Mouse (Mus musculus): ENCODE measurements around the gene Sv2a.
"Not testable (repeated sequence)": the region's sequence is repeated elsewhere in the genome, so short reads cannot be mapped to it uniquely, and the experiment has no call there.

Gene Sv2a

DNA sequence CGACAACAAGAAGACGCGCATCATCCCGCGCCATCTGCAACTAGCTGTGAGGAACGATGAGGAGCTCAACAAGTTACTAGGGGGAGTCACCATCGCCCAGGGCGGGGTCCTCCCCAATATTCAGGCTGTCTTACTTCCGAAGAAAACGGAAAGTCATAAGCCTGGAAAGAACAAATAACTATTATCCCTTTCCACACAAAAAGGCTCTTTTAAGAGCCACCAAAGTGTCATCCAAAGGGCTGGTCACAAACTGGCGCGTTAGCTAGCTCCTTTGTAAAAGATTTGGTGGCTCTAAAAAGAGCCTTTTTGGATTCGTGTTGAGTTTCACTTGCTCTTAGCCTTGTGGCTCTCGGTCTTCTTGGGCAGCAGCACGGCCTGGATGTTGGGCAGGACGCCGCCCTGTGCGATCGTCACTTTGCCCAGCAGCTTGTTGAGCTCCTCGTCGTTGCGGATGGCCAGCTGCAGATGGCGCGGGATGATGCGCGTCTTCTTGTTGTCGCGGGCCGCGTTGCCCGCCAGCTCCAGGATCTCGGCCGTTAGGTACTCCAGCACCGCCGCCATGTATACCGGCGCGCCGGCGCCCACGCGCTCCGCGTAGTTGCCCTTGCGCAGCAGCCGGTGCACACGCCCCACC is 39.3 kb downstream of the Sv2a start:
- ATAC-seq (ENCODE audit: low TSS enrichment): not testable (repeated sequence)

DNA sequence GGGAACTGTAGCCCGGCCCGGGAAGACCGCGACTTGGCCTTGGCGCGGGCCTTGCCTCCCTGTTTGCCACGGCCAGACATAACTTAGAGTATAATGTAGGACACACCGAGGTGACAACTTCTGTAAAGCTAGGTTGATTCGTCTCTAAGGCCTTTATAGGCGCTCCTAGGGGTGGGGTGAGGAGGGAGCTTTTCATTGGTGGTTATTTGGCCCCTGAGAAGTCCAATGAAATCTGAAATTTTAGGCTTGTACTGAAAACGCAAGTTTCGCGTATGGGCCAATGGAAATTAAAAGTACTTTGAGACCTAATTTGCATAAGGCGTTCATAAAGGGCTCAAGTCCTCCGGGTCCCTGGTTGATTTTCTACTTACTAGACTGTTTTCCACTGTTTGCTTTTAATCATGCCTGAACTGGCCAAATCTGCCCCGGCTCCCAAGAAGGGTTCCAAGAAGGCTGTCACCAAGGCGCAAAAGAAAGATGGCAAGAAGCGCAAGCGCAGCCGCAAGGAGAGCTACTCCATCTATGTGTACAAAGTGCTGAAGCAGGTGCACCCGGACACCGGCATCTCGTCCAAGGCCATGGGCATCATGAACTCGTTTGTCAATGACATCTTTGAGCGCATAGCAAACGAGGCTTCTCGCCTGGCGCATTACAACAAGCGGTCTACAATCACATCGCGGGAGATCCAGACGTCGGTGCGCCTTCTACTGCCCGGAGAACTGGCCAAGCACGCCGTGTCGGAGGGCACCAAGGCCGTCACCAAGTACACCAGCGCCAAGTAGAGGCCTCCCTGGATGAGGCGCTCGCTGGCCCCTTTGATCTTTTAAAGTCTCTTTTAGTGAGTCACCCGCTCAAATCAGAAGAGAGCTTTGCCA is 40.1 kb downstream of the Sv2a start, which contains the start of the genes Hist2h2ac and Hist2h2be:
Hist2h2ac (minus strand) TSS at position 116 of the 875 bp plus-strand sequence.
Hist2h2be (plus strand) TSS at position 355 of the 875 bp plus-strand sequence.
- peak; percentile 88 for ATAC-seq (ENCODE audit: low TSS enrichment)

DNA sequence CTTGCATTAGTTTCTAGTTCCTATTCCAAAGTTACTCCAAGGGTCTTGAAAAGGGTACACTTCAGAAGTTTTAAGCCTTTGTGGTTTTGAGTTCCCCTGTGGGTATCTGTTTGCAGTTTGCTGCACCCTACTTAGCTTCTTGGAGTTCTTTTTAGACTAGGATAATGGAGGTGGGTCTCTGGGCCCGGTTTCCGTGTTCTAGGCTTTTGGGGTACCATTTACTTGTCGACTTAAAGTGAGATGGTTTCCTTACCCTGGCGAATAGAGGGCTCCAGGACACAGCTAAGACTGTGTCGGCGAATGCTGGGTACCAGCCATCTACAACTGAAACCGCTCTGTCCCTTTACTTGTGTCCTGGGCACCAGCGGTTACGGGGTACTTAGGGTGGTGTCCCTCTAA is 40.7 kb downstream of the Sv2a start:
- ATAC-seq (ENCODE audit: low TSS enrichment): no peak

DNA sequence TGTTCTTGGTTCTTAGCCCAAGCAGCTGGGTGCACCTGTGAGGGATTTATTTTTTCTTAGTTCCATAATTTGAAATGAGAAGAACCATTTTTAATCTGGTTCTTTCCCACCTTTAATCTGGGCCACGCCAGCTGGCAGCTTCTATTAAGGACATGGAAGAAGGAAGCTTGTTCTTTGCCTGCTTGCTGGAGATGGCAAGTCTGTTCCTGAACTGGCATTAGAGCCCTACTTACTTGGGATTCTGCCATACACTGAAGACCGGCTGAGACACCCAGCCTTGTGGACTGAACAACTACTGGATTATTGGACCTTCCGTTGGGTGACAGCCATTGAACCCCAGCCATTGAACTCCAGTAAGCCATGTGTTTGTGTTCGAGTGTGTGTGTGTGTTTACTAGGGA is 41.8 kb downstream of the Sv2a start:
- no peak for ATAC-seq (ENCODE audit: low TSS enrichment)

DNA sequence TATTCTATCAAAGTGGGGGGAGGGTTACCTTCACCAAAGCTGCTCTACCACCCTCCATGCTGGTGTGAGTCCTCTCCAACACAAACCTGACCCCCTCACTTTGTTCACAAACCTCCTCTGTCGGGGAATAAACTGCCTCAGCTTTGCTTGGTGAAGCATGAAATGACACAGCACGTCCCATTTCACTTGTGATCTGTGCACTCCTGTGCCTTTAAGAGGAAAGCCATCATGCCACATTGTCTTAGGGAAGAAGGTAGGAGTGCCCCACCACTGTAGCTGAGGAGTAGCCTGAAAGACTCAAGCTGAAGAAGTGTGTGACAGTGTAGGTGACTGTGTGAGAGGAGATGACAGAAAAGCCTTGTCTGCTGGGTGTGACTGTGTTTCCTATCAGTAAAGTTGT is 44.5 kb downstream of the Sv2a start:
- no peak for ATAC-seq (ENCODE audit: low TSS enrichment)

DNA sequence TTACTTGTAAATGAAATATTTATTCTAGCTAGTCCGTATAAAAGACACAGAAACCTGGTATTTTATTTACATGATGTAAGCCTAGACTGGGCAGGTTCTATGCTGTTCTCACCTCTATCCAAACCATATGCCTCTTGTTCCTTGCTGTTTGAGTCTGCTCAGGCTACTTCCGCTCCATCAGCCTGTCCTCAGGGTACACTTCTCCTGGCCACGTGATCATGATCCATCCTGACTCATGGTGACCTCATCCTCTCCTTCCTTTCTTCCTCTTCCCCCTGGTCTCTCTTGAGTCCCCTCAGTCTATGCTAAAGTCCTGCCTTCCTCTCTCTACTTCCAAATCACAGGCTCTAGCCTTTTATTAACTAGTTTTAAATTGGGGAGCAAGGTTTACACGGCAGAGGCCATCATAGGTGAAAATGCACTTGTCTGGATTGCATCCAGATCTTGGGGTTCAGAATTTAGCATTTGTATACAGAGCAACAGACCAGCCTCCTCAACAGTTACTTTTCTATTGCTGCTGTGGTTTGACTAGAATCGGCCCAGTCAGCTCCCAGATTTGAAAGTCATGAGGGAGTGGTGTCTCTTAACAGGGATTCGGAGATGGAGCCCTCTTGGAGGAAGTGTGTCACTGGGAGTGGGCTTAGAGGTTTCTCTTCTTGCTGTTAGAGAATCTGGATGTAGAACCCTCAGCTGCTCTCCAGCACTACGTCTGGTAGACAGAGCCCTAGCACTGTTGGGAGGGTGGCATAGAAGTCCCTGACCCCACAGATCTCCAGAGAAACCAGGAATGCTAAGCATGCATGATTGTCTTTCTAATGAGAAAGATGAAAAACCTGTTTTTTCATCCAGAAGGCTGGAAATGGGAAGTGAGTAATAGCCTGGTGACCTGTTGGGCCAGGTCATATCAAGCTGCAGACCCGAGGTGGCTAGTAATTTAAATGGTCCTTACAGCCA is 46.0 kb downstream of the Sv2a start:
- no peak for ATAC-seq (ENCODE audit: low TSS enrichment)

DNA sequence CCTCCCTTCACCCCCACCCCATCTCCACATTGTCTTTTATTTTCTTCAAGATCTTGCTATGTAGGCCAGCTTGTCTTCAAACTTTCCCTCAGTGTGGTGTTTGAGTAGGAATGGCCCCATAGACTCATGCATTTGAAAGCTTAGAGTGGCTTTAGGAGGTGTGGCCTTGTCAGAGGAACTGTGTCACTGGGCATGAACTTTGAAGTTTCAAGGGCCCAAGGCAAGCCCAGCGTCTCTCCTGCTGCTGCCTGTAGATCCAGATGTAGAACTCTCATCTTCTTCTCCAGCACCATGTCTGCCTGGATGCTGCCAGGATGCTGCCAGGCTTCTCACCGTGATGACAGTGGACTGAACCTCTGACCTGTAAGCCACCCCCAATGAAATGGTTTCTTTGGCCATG is 47.9 kb downstream of the Sv2a start:
- no peak for ATAC-seq (ENCODE audit: low TSS enrichment)

DNA sequence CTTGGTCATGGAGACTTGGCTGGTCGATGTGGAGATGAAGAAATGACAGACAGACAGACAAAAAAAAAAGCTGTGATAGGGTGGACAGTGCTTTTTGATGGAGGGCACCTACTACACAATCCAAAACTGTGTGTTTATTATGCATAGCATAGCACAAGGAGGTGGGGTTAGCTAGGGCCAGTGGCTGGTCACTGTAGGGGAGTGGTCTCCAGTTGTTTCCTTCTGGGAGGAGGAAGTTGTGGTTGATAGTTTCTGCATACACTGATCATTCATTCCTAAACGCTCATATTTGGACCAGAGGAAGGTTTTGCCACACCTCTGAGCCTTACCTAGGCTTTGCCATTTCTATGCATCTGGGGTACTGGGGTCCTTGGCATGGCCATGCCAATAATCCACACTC is 49.5 kb downstream of the Sv2a start:
- ATAC-seq (ENCODE audit: low TSS enrichment): no peak

DNA sequence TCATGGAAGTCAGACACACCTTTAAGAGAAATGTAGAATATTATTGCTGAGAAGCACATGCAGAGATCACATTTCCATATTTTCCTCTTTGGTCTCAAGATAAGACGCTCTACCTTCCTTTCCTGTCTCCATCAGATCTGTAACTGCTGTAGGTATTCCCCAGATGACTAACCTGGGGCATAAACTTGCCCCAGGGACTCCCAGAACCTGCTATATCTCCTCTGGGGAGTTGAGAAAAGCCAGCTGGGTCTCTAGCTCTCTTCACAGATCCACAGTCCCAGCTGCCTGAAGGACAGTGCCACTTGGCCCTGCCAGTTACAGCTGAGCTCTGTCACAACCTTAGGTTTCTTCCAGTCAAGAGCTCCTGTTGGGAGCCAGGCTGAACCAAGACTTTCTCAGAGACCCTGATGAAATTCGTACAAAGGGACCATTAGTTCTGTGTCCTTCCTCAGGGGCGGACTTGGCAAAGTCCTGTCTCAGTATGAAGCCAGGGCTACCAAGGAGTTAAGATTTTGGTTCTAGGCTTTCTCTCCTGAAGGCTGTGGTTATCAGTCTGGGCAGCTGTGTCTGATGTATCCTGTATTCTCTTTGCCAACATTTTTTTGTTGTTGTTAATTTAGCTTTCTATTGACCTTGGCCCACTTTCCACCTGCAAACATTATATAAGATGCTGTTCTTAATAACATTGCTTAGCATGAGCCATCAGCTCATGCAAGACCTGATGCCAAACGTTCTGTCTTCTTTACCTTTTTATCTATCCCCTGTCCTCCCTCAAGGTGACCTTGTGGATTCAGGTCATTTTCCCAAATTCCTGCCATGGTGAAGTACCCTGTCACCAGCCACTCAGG is 50.2 kb downstream of the Sv2a start:
- no peak for ATAC-seq (ENCODE audit: low TSS enrichment)

DNA sequence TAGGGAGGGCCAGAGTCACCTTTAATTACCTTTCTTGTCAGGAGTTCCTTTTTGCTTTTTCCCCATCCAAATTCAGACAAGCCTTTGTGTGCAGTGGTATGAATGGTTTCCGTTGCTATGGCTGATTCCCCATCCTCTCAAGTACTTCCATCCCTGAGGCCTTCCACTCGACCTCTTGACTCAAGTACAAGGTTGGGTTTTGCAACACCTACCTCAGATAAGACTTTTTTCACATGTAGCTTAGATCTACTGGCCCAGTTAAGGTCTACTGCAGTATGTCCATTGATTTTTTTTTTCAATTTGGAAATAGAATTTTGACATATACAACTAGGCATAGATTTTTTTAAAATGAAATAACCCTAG is 50.8 kb downstream of the Sv2a start:
- ATAC-seq (ENCODE audit: low TSS enrichment): no peak

DNA sequence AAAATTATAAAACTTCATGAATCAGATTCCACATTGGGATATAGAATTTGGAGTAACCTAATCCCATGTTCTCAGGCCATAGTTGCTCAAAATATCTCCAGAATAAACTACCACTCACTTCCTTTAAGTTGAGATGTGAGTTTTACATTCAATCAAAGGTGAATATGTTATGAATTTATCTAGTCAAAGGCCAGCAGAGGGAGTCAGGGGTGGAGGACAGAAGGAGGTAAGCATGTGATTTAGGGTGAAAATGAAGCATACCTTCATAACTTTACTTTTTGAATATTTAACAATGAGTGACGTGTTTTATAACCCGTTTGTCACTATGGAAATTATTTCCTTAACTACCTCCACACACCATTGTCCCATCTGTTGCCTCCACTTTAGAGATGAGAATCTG is 54.0 kb downstream of the Sv2a start:
- ATAC-seq (ENCODE audit: low TSS enrichment): no peak

DNA sequence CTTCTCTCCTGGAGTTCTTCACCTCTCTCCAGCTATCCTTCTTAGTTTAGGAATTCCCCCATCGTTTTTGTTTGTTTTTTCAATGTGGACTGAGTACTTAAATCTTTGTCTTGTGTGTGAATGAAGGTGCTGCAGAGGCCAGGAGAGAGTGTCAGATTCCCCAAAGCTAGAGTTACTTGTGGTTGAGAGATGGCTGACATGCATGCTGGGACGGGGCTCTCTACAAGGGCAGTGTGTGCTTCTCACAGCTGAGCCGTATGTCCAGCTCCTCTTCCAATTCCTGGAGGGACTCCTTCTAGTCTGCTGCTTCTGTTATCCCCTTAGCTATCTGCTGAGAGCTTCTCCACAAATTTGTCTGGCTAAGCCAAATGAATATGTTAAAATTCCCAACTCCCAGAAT is 54.9 kb downstream of the Sv2a start:
- no peak for ATAC-seq (ENCODE audit: low TSS enrichment)

DNA sequence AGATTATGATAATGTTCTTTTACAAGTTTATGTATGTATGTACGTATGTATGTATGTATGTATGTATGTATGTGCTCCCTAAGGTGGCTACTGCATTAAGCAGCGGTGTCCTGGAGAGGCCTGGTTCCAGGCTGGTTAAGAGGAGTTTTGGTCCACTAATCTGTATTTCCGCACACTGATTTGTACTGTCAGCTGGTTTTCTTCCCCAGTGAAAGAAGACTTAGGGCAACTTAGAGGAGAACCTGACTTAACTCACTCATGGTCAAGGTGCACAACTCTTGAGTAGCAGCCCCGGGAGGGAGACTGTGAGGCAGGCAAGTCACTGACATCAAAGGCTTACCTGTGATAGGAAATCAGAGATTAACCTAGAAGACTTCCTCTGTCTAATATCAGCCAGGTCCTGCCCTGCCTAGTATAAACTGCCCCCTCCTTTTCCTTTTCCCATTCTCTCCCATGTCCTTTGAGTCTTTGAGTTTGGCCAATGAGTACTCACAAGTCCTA is 55.9 kb downstream of the Sv2a start:
- ATAC-seq (ENCODE audit: low TSS enrichment): no peak

DNA sequence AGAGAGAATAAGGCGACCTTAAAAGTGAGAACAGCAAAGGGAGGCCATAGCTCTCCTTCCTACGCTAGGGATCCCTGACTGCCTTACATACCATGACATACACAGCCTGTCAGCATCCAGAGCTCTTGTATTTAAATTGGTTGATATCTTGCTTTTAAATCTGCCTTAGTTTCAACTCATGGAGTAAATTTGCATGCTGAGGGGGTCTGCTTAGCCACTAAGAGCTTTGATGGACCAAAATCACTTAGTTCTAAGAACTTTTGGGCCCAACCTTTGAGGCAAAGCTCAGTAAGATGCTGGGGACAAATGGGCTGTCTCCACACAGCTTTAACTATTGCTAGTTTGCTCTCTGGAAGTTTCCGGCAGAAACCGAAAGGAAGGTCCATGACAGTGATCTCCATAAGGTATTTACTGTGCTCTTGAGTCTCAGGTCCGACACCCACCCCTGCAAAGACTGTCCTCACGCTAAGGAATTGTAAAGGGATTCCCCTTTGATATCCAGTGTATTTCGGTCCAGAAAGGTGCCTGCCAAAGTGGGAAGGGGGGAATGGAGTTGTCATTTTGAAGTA is 56.5 kb downstream of the Sv2a start:
- no peak for ATAC-seq (ENCODE audit: low TSS enrichment)

DNA sequence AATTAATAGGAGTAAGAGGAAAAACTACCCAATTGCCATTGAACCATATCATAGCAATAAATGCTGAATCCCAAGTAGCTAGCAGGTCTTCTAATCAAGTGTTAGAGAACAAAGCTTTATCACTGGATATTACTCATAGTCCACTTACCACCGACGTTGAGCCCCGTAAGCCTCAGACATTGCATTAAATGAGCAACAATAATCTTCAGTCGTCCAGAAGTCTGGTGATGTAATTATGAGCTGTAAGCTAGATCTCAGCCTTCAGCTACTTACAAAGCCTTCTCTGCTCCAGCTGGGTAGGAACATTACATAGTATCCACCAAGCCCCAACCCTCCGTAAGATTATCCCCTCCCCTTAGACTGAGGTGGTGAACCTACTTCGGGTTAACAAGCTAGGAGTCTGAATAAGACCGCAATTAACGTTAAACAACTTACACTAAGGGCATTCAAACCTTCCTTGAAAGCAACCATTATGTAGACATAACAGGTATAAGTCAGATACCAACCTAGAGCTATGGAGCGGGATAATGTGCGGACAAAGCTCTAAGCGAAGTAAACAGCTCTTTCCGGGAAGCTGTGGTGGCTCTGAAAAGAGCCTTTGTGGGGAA is 57.1 kb downstream of the Sv2a start:
- no peak for ATAC-seq (ENCODE audit: low TSS enrichment)

DNA sequence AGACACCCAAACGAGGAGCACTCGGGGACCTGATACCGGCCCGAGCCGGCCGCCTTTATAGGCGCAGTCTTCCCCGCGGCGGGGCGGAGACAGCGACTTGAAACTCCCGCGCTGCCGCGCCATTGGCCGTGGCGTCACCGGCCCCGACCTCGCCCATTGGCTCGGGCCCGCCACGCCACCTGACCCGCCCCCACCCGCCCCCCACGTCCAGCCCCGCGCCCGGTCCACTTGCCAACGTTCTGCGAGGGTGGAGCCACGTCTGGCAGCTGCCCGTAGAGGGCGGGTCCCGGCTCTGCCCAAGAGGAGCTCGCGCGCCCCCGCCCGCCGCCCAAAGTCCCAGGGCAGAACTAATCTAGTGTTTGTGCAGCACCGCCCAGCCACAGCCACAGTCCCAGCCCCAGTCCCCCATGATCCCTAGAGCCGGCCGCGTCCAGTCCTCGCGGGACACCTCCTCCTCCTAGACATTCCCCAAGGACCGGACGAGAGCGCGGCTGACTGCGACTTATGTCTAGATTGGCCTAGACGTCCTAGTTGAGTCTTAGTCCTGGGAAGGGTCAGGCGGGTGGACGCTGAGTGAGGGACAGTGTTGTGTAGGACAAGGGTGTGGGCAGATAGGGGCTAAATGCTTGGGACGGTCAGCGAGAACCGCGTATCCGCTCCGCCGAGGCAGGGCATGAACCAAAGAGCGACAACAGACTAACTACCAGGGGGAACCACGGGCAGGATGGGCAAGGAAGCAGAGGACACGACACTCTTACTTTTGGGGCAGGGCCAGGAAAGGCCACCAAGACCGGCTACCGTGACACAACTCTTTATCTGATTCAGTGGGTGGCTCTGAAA is 58.2 kb downstream of the Sv2a start, which contains the start of gene Hist2h3c2:
Hist2h3c2 (minus strand) TSS at position 174 of the 840 bp plus-strand sequence.
- peak; percentile 80 for ATAC-seq (ENCODE audit: low TSS enrichment)

DNA sequence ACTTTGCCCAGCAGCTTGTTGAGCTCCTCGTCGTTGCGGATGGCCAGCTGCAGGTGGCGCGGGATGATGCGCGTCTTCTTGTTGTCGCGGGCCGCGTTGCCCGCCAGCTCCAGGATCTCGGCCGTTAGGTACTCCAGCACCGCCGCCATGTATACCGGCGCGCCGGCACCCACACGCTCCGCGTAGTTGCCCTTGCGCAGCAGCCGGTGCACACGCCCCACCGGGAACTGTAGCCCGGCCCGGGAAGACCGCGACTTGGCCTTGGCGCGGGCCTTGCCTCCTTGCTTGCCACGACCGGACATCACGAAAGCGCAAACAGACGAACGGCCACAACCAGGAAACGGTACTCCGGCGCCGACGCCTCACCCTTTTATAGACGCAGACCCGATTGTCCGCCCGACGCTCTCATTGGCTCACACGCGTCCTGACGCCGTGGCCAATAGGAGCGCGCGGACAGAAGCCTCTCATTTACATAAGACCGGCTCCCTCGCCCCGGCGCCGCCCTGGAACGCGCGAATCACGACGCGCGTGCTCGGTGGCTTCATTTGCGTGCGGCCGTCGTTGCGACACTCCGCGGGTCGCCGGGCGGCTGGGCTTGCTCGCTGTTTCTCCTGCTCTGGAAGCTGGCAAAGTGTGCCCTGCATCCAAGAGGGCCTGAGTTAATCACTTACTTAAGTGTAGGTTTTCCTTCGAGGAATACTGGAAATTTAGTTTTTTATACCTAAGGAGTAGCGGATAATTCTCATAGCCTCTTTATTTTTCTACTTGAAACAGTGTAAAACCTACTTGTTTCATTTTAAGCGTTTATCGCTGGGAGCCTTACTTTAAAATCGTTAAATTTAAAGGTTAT is 59.2 kb downstream of the Sv2a start, which contains the start of gene Hist2h2aa2:
Hist2h2aa2 (minus strand) TSS at position 328 of the 850 bp plus-strand sequence.
- ATAC-seq (ENCODE audit: low TSS enrichment): peak; percentile 79

DNA sequence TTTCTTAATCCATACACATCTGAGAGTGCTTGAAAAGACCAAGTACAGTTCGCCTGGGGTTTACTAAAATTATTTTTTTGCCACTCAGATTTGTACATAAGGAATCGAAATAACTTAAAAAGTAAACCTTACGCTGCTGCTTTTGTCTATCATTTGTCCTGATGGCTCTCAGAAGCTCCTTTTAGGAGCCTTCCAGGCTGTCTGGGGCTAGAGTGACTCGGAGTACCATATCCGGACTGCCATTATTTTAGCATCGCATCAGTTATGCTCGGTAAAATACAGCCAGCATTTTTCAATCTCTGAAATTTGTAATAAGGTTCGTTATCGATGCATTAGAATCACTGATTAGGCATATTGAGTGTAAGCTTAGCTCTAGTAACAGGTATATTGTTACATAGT is 59.8 kb downstream of the Sv2a start:
- no peak for ATAC-seq (ENCODE audit: low TSS enrichment)

Data from frontal cortex, adult (tissue).